Mouse (Mus musculus) hindbrain, embryonic 14.5 days (tissue): Measurements from ENCODE around the gene Ercc2. TPM values are rescaled to one million over a fixed set of nuclear protein-coding genes. Genes with fewer than 3 reads are reported as not detected.
A peak's percentile ranks its signal among the peaks of the same experiment; 100 is the strongest.

Experiments used
- ATAC-seq: fragments of 200-750 bp; cut with Nextera tagmentation; 2 replicates; pipeline ENCODE4 v1.8.0; 2017; ENCODE audit warnings: moderate number of reproducible peaks, mild to moderate bottlenecking, moderate TSS enrichment, moderate library complexity; ENCODE audit not compliant: low FRiP score
- DNase-seq: peaks from one replicate; pipeline ENCODE4 v3.0.0-alpha.2; 2015; ENCODE audit warnings: low spot score
- H3K27ac ChIP-seq: fragments of 300-500 bp; sonication (generic); 2 replicates; pipeline ENCODE4 v1.5.1; 2014; ENCODE audit warnings: mild to moderate bottlenecking, moderate library complexity
- H3K27me3 ChIP-seq: fragments of 300-500 bp; sonication (generic); 2 replicates; pipeline ENCODE4 v1.6.1; 2014; ENCODE audit warnings: mild to moderate bottlenecking, low read length, mixed read lengths; ENCODE audit not compliant: control insufficient read depth, insufficient read depth
- H3K36me3 ChIP-seq: fragments of 300-500 bp; sonication (generic); replicated peaks from 2 replicates; pipeline ENCODE4 v1.6.1; 2014; ENCODE audit not compliant: control insufficient read depth, insufficient read depth
- H3K4me1 ChIP-seq: fragments of 300-500 bp; sonication (generic); replicated peaks from 2 replicates; pipeline ENCODE4 v1.6.1; 2014; ENCODE audit warnings: antibody characterized with exemption, low read length, mixed read lengths; ENCODE audit not compliant: control insufficient read depth, insufficient read depth
- H3K4me2 ChIP-seq: fragments of 300-500 bp; sonication (generic); replicated peaks from 2 replicates; pipeline ENCODE4 v1.6.1; 2014; ENCODE audit warnings: mild to moderate bottlenecking, moderate library complexity
- H3K4me3 ChIP-seq: fragments of 300-500 bp; sonication (generic); replicated peaks from 2 replicates; pipeline ENCODE4 v1.5.1; 2014; ENCODE audit warnings: mild to moderate bottlenecking, low read length
- H3K9ac ChIP-seq: fragments of 300-500 bp; sonication (generic); 2 replicates; pipeline ENCODE4 v1.6.1; 2014
- H3K9me3 ChIP-seq: fragments of 300-500 bp; sonication (generic); 2 replicates; pipeline ENCODE4 v1.6.1; 2016; ENCODE audit warnings: low read length; ENCODE audit not compliant: control insufficient read depth
- WGBS: fragments of 180-500 bp; shearing (Covaris S2); extraction: QIAGEN DNeasy Blood & Tissue Kit; methylation state at CpG from one replicate; pipeline ENCODE4 v1.1.7; 2014; 5-methylcytosine and 5-hydroxymethylcytosine counted together
- polyA plus RNA-seq: library from polyadenylated mRNA; unstranded; fragments of >200 nt; fragmentation: Nextera tagmentation; extraction: Ambion mirVana; gene quantifications from 2 replicates; pipeline ENCODE4 v1.2.1, GENCODE M21; 2014

Ercc2 gene
- polyA plus RNA-seq, 1 experiment from 2014 or later = 16.5 TPM

GRCm38 (mm10) chr7:19358634-19359033 lies 23.2 kb upstream of the Ercc2 start:
- H3K27ac ChIP-seq = no peak overlapping the region
- peaks cover 20% of the 10 kb centered on the region; the same call in 1 of the 2 replicates for H3K4me1 ChIP-seq
- H3K9ac ChIP-seq = peak overlapping the region; percentile 72
- H3K27me3 ChIP-seq = no peaks in the 10 kb centered on the region
- ATAC-seq (no peak), DNase-seq (no peak)
- WGBS = 29% methylated on average over 13 of the region's 13 CpGs
- H3K4me2 ChIP-seq = peak overlapping the region; percentile 85
- no peaks in the 10 kb centered on the region for H3K9me3 ChIP-seq
- H3K4me3 ChIP-seq = peak overlapping the region; percentile 72
- peaks cover 24% of the 10 kb centered on the region for H3K36me3 ChIP-seq

- peaks cover 21% of the 10 kb centered on the region for H3K36me3 ChIP-seq
- peak within 1 kb of the TSS; percentile 72 for H3K4me3 ChIP-seq
- peak within 1 kb of the TSS; percentile 85 for H3K4me2 ChIP-seq
- DNase-seq (peak; percentile 84), ATAC-seq (peak; percentile 82)
- under 1% methylated on average over 31 of the region's 31 CpGs for WGBS
- no peaks in the 10 kb centered on the region for H3K9me3 ChIP-seq
- no peaks in the 10 kb centered on the region for H3K27me3 ChIP-seq
- H3K9ac ChIP-seq = peak within 1 kb of the TSS; percentile 72
- no peak within 1 kb of the TSS; the same call in 1 of the 2 replicates for H3K27ac ChIP-seq
- peaks cover 20% of the 10 kb centered on the region; the same call in 1 of the 2 replicates for H3K4me1 ChIP-seq
Observed at GRCm38 (mm10) chr7:19359299-19359891, 22.4 kb upstream of the Ercc2 start, which contains the start of the genes Cd3eap and Ppp1r13l. Gene Cd3eap (minus strand): TSS chr7:19359483. Gene Ppp1r13l (plus strand): TSS chr7:19359749.

GRCm38 (mm10) chr7:19359892-19360641 lies 21.7 kb upstream of the Ercc2 start:
- DNase-seq (peak; percentile 54), ATAC-seq (peak; percentile 69)
- peak overlapping the region; percentile 72 for H3K4me3 ChIP-seq
- H3K9ac ChIP-seq = peak overlapping the region; percentile 72
- H3K27me3 ChIP-seq = no peaks in the 10 kb centered on the region
- under 1% methylated on average over 45 of the region's 45 CpGs for WGBS
- H3K36me3 ChIP-seq = peaks cover 14% of the 10 kb centered on the region; the same call in 1 of the 2 replicates
- H3K4me2 ChIP-seq = peak overlapping the region; percentile 85
- peaks cover 20% of the 10 kb centered on the region; the same call in 1 of the 2 replicates for H3K4me1 ChIP-seq
- no peak overlapping the region; the same call in 1 of the 2 replicates for H3K27ac ChIP-seq
- no peaks in the 10 kb centered on the region for H3K9me3 ChIP-seq

- Histone ChIP-seq H3K4me3 (peak overlapping the region; percentile 72), H3K4me1 (peaks cover 20% of the 10 kb centered on the region; the same call in 1 of the 2 replicates), H3K9ac (peak overlapping the region; percentile 52), H3K4me2 (peak overlapping the region; percentile 85), H3K27me3 (no peaks in the 10 kb centered on the region), H3K9me3 (no peaks in the 10 kb centered on the region), H3K36me3 (0 out of 2 replicates have a peak, but pooled peaks cover 8% of the 10 kb centered on the region), H3K27ac (no peak overlapping the region)
- ATAC-seq (peak; percentile 61), DNase-seq (peak; percentile 80)
- WGBS = under 1% methylated on average over 27 of the region's 27 CpGs
Observed at GRCm38 (mm10) chr7:19360944-19361343, 20.9 kb upstream of the Ercc2 start.

GRCm38 (mm10) chr7:19361720-19362119 lies 20.1 kb upstream of the Ercc2 start:
- no peak for ATAC-seq
- Histone ChIP-seq H3K27me3 (no peaks in the 10 kb centered on the region), H3K4me2 (peak overlapping the region; percentile 85), H3K4me3 (peak overlapping the region; percentile 72), H3K4me1 (peaks cover 20% of the 10 kb centered on the region; the same call in 1 of the 2 replicates), H3K9ac (peak overlapping the region; percentile 52; the same call in 1 of the 2 replicates), H3K9me3 (no peaks in the 10 kb centered on the region), H3K36me3 (0 out of 2 replicates have a peak, but pooled peaks cover 3% of the 10 kb centered on the region), H3K27ac (no peak overlapping the region)
- 12% methylated on average over 16 of the region's 16 CpGs for WGBS
- DNase-seq = peak; percentile 50

- H3K27ac ChIP-seq = no peak overlapping the region
- DNase-seq (no peak), ATAC-seq (no peak)
- no peak overlapping the region for H3K9ac ChIP-seq
- H3K9me3 ChIP-seq = no peaks in the 10 kb centered on the region
- peaks cover 20% of the 10 kb centered on the region; the same call in 1 of the 2 replicates for H3K4me1 ChIP-seq
- H3K4me2 ChIP-seq = no peak overlapping the region
- no peaks in the 10 kb centered on the region for H3K27me3 ChIP-seq
- H3K36me3 ChIP-seq = no peaks in the 10 kb centered on the region
- WGBS = 27% methylated on average over 4 of the region's 4 CpGs
- H3K4me3 ChIP-seq = no peak overlapping the region
Observed at GRCm38 (mm10) chr7:19362276-19362675, 19.5 kb upstream of the Ercc2 start.

GRCm38 (mm10) chr7:19363881-19364280 lies 17.9 kb upstream of the Ercc2 start:
- Histone ChIP-seq H3K9me3 (no peaks in the 10 kb centered on the region), H3K36me3 (no peaks in the 10 kb centered on the region), H3K9ac (no peak overlapping the region), H3K4me1 (peaks cover 10% of the 10 kb centered on the region; the same call in 1 of the 2 replicates), H3K4me2 (no peak overlapping the region), H3K4me3 (no peak overlapping the region), H3K27ac (no peak overlapping the region), H3K27me3 (no peaks in the 10 kb centered on the region)
- ATAC-seq = no peak
- DNase-seq = peak; percentile 45
- 2% methylated on average over 18 of the region's 18 CpGs for WGBS

GRCm38 (mm10) chr7:19365376-19365775 lies 16.4 kb upstream of the Ercc2 start:
- no peak overlapping the region for H3K4me3 ChIP-seq
- H3K9ac ChIP-seq = no peak overlapping the region
- WGBS = 84% methylated on average over 4 of the region's 4 CpGs
- H3K36me3 ChIP-seq = no peaks in the 10 kb centered on the region
- H3K27me3 ChIP-seq = no peaks in the 10 kb centered on the region
- H3K9me3 ChIP-seq = no peaks in the 10 kb centered on the region
- H3K4me2 ChIP-seq = no peak overlapping the region
- peaks cover 10% of the 10 kb centered on the region; the same call in 1 of the 2 replicates for H3K4me1 ChIP-seq
- DNase-seq (no peak), ATAC-seq (no peak)
- H3K27ac ChIP-seq = no peak overlapping the region

GRCm38 (mm10) chr7:19368380-19368779 lies 13.4 kb upstream of the Ercc2 start:
- Histone ChIP-seq H3K36me3 (no peaks in the 10 kb centered on the region), H3K4me1 (no peaks in the 10 kb centered on the region), H3K9me3 (no peaks in the 10 kb centered on the region), H3K27me3 (no peaks in the 10 kb centered on the region), H3K4me2 (no peak overlapping the region), H3K27ac (no peak overlapping the region), H3K9ac (no peak overlapping the region), H3K4me3 (no peak overlapping the region)
- WGBS = 25% methylated on average over 16 of the region's 16 CpGs
- DNase-seq = no peak
- ATAC-seq = no peak
